In genomic region chr2:27334816-27335215, GRCm38 (mm10) we compare ENCODE assay signal across 9 mouse cellular contexts.
DNase-seq lines count a peak whose midpoint lies in the region; ATAC-seq and TF ChIP-seq lines count a peak whose summit lies in the region.
"Had no signal": no experiment of that assay in that cellular context is flagged by ENCODE, and none has a peak within 500 bp of the region (broad histone marks: within the 10 kb centered on the region; RNA-seq: fewer than 3 reads in every experiment).

No protein-coding gene starts in this region.

- 0 out of 2 replicates have a peak overlapping the region, but pooled peaks have one; percentile 24 for H3K27ac ChIP-seq in heart, embryonic 13.5 days (replicated peaks)
- H3K27ac ChIP-seq in lung, embryonic 15.5 days = no peak overlapping the region
- H3K27ac ChIP-seq in liver, embryonic 11.5 days (ENCODE audit: low read depth, low read length) = no peak overlapping the region
- H3K27ac ChIP-seq: liver, embryonic 12.5 days had no signal

- ATAC-seq in heart, embryonic 13.5 days (ENCODE audit: extremely low read depth, insufficient number of reproducible peaks, low FRiP score, low TSS enrichment) = no peak
- peak; percentile 15; the same call in 1 of the 2 replicates for ATAC-seq in lung, embryonic 15.5 days (ENCODE audit: borderline replicate concordance, extremely low read depth, low FRiP score, low TSS enrichment)
- no peak for ATAC-seq in liver, embryonic 11.5 days (replicated peaks; ENCODE audit: low FRiP score)
- ATAC-seq: liver, embryonic 12.5 days had no signal

- no peak overlapping the region for H3K9ac ChIP-seq in heart, embryonic 13.5 days
- no peak overlapping the region for H3K9ac ChIP-seq in lung, embryonic 15.5 days
- no peak overlapping the region for H3K9ac ChIP-seq in liver, embryonic 11.5 days (ENCODE audit: low read depth, low read length)
- H3K9ac ChIP-seq: liver, embryonic 12.5 days had no signal

- TF ChIP-seq CTCF in lung, adult 2 months (IDR thresholded peaks at IDR 0.05; ENCODE audit: insufficient read depth, low read length) = no peak

- intact Hi-C loops in heart, postnatal 25 days (cut with DNase I) = loop anchor here (5.0 kb wide), 1 partner anchor 32 kb away; no protein-coding TSS in a partner anchor
- intact Hi-C loops in left cerebral cortex, postnatal 4 days (cut with DNase I) = no loop called here

- no peak for DNase-seq in heart, postnatal 25 days (ENCODE audit: low spot score)
- no peak for DNase-seq in lung, adult 2 months
- DNase-seq in frontal cortex, postnatal 10 days (ENCODE audit: low spot score in 2 of 2) = peak; percentile 33 to 64
- DNase-seq in left cerebral cortex, postnatal 4 days = peak; percentile 72
- no peak for DNase-seq in liver, embryonic 11.5 days (ENCODE audit: low spot score)
- DNase-seq in cerebellum, adult 11 months = no peak

- no peaks in the 10 kb centered on the region for H3K36me3 ChIP-seq in heart, embryonic 13.5 days
- no peaks in the 10 kb centered on the region for H3K36me3 ChIP-seq in lung, embryonic 15.5 days
- H3K36me3 ChIP-seq in liver, embryonic 11.5 days (ENCODE audit: control insufficient read depth, insufficient read depth, low read length) = no peaks in the 10 kb centered on the region

- H3K4me3 ChIP-seq in heart, embryonic 13.5 days = no peak overlapping the region
- no peak overlapping the region for H3K4me3 ChIP-seq in lung, embryonic 15.5 days
- H3K4me3 ChIP-seq in lung, adult 2 months (replicated peaks; ENCODE audit: extremely low read depth, low read depth, low read length) = no peak overlapping the region
- H3K4me3 ChIP-seq in liver, embryonic 11.5 days (ENCODE audit: low read depth, low read length) = no peak overlapping the region
- H3K4me3 ChIP-seq: liver, embryonic 12.5 days had no signal

- 57% methylated on average over 4 of the region's 4 CpGs for WGBS in heart, embryonic 13.5 days
- 49% methylated on average over 4 of the region's 4 CpGs for WGBS in lung, embryonic 15.5 days
- whole genome bisulfite sequencing in lung, adult 2 months = 62% methylated on average over 4 of the region's 4 CpGs
- WGBS in liver, embryonic 11.5 days = 91% methylated on average over 4 of the region's 4 CpGs

- H3K4me1 ChIP-seq in heart, embryonic 13.5 days = peaks cover 47% of the 10 kb centered on the region
- H3K4me1 ChIP-seq in lung, embryonic 15.5 days = peaks cover 38% of the 10 kb centered on the region
- H3K4me1 ChIP-seq in lung, adult 2 months (ENCODE audit: control insufficient read depth, insufficient read depth, low read length) = peaks cover 3% of the 10 kb centered on the region
- H3K4me1 ChIP-seq in liver, embryonic 11.5 days (replicated peaks; ENCODE audit: control insufficient read depth, insufficient read depth, low read length) = peaks cover 8% of the 10 kb centered on the region

- no peaks in the 10 kb centered on the region for H3K27me3 ChIP-seq in heart, embryonic 13.5 days (replicated peaks)
- H3K27me3 ChIP-seq in lung, embryonic 15.5 days = no peaks in the 10 kb centered on the region
- H3K27me3 ChIP-seq in liver, embryonic 11.5 days (replicated peaks; ENCODE audit: control insufficient read depth, insufficient read depth, low read length) = no peaks in the 10 kb centered on the region
- H3K27me3 ChIP-seq: liver, embryonic 12.5 days had no signal

- H3K4me2 ChIP-seq in heart, embryonic 13.5 days = no peak overlapping the region
- H3K4me2 ChIP-seq in lung, embryonic 15.5 days = no peak overlapping the region
- H3K4me2 ChIP-seq in liver, embryonic 11.5 days = no peak overlapping the region
- H3K4me2 ChIP-seq: liver, embryonic 12.5 days had no signal

- TF ChIP-seq POLR2A in lung, adult 2 months (IDR thresholded peaks at IDR 0.05; ENCODE audit: borderline replicate concordance, extremely low read depth, low read depth, low read length) = no peak

- no peaks in the 10 kb centered on the region for H3K9me3 ChIP-seq in heart, embryonic 13.5 days
- no peaks in the 10 kb centered on the region for H3K9me3 ChIP-seq in lung, embryonic 15.5 days
- H3K9me3 ChIP-seq in liver, embryonic 11.5 days (ENCODE audit: control insufficient read depth, low read length) = no peaks in the 10 kb centered on the region
- H3K9me3 ChIP-seq: liver, embryonic 12.5 days had no signal

Comparison
In these comparisons a context has a peak if more than half of its experiments do, and no peak if none do; other contexts are left out.
1. DNase-seq: peak in frontal cortex, postnatal 10 days (2 of 2) and left cerebral cortex, postnatal 4 days (single experiment); none in heart, postnatal 25 days (single experiment), lung, adult 2 months (single experiment), liver, embryonic 11.5 days (single experiment) and cerebellum, adult 11 months (single experiment).